Mouse (Mus musculus) liver, embryonic 11.5 days (tissue): ENCODE measurements at regions not wholly inside any gene's neighbourhood (a gene's known extent, or its start where the extent isn't known, plus 50 kb on each side); places are given as distances from the start of the nearest gene placed in this dataset.

ENCODE experiments used
- ATAC-seq: fragments of 200-750 bp; cut with Nextera tagmentation; replicated peaks from 2 replicates; pipeline ENCODE4 v1.8.0; 2017; ENCODE audit warnings: moderate number of reproducible peaks, mild to moderate bottlenecking, moderate TSS enrichment, moderate library complexity; ENCODE audit not compliant: low FRiP score
- DNase-seq: peaks from one replicate; pipeline ENCODE4 v3.0.0-alpha.2; 2017; ENCODE audit warnings: low spot score
- H3K27ac ChIP-seq: fragments of 300-500 bp; sonication (generic); 2 replicates; pipeline ENCODE4 v1.5.1; 2014; ENCODE audit warnings: mild to moderate bottlenecking, low read depth, low read length, control low read depth
- H3K27me3 ChIP-seq: fragments of 300-500 bp; sonication (generic); replicated peaks from 2 replicates; pipeline ENCODE4 v1.6.1; 2014; ENCODE audit warnings: low read length, mixed read lengths; ENCODE audit not compliant: control insufficient read depth, insufficient read depth
- H3K36me3 ChIP-seq: fragments of 300-500 bp; sonication (generic); 2 replicates; pipeline ENCODE4 v1.6.1; 2014; ENCODE audit warnings: mild to moderate bottlenecking, low read length, moderate library complexity, mixed read lengths; ENCODE audit not compliant: control insufficient read depth, insufficient read depth
- H3K4me1 ChIP-seq: fragments of 300-500 bp; sonication (generic); replicated peaks from 2 replicates; pipeline ENCODE4 v1.6.1; 2014; ENCODE audit warnings: low read length, mixed read lengths; ENCODE audit not compliant: control insufficient read depth, insufficient read depth
- H3K4me2 ChIP-seq: fragments of 300-500 bp; sonication (generic); 2 replicates; pipeline ENCODE4 v1.6.1; 2014; ENCODE audit warnings: mild to moderate bottlenecking, control low read depth, moderate library complexity
- H3K4me3 ChIP-seq: fragments of 300-500 bp; sonication (generic); 2 replicates; pipeline ENCODE4 v1.5.1; 2014; ENCODE audit warnings: low read depth, low read length, control low read depth
- H3K9ac ChIP-seq: fragments of 300-500 bp; sonication (generic); 2 replicates; pipeline ENCODE4 v1.6.1; 2014; ENCODE audit warnings: low read depth, low read length, control low read depth
- H3K9me3 ChIP-seq: fragments of 300-500 bp; sonication (generic); 2 replicates; pipeline ENCODE4 v1.6.1; 2016; ENCODE audit warnings: low read length, inconsistent platforms, mixed read lengths; ENCODE audit not compliant: control insufficient read depth
- WGBS: fragments of 180-500 bp; shearing (Covaris S2); extraction: QIAGEN DNeasy Blood & Tissue Kit; methylation state at CpG from one replicate; pipeline ENCODE4 v1.1.7; 2014; 5-methylcytosine and 5-hydroxymethylcytosine counted together

DNA sequence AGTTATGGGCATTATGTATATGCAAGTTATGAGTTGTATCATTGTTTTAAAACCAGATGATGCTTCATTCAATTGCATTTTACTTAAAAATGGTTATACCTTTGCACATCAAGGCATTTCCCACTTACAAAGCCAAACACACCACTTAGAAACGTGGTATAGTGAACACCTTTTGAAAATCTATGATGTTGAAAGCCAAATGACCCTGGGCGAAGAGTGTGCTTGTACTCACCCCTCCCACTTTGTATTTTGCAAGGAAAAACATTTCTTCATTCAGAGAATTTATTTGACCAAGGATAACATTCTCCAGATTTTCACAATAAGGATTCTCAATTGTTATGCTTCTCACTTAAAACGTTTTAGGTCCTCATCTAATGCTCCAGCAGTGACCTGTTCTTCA, 1693.5 kb upstream of the Gm7489 start:
- ATAC-seq (no peak), DNase-seq (no peak)
- H3K4me2 ChIP-seq = no peak overlapping the region
- no peaks in the 10 kb centered on the region for H3K27me3 ChIP-seq
- no peak overlapping the region for H3K9ac ChIP-seq
- no peaks in the 10 kb centered on the region for H3K36me3 ChIP-seq
- H3K27ac ChIP-seq = no peak overlapping the region
- H3K4me3 ChIP-seq = no peak overlapping the region
- 60% methylated on average over 3 of the region's 3 CpGs for WGBS
- H3K4me1 ChIP-seq = no peaks in the 10 kb centered on the region
- H3K9me3 ChIP-seq = no peaks in the 10 kb centered on the region

DNA sequence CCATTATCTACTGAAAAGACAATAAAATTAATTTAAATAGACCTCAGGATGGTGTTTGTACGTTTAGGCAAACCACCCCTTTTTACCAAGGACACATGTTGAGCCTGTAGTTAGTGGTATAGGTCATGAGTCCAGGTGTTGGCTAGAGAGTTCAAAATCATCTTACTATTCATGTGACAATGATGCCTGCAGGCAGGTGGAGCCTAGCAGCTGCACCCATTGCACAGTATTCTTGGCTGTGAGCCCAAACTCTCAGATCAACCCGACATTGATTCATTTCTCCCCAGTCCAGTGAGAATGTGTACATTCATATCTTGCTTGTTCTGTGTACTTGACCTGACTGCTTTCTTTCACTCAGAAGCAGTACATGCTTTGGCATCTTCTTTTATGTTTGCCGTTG, 1677.4 kb upstream of the Gm7489 start:
- no peaks in the 10 kb centered on the region for H3K36me3 ChIP-seq
- no peaks in the 10 kb centered on the region for H3K4me1 ChIP-seq
- DNase-seq (no peak), ATAC-seq (no peak)
- no peak overlapping the region for H3K9ac ChIP-seq
- H3K4me2 ChIP-seq = no peak overlapping the region
- WGBS = 72% methylated on average over 3 of the region's 3 CpGs
- H3K9me3 ChIP-seq = no peaks in the 10 kb centered on the region
- no peak overlapping the region for H3K27ac ChIP-seq
- H3K4me3 ChIP-seq = no peak overlapping the region
- H3K27me3 ChIP-seq = no peaks in the 10 kb centered on the region

DNA sequence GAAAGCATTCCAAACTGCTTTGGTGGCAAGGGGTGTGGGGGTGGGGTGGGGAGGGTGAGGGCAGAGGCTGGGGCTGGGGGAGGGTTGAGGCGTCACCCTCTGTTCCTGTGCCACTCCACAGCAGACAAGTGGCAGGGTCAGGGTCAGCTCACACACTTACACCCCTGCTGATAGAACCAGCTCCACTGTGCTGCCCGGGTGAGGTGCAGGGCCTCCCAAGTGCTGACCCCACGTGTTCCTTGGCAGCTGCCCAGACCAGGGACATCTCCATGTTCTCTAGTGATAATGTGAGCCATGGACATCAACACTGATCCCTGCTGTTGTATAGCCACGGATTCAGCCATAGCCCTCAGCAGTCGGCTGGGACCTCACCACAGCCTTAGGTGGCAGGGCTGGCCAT, 1652.3 kb upstream of the Gm7489 start:
- Histone ChIP-seq H3K9ac (no peak overlapping the region), H3K36me3 (no peaks in the 10 kb centered on the region), H3K4me2 (no peak overlapping the region), H3K4me1 (no peaks in the 10 kb centered on the region), H3K27ac (no peak overlapping the region), H3K9me3 (no peaks in the 10 kb centered on the region), H3K4me3 (no peak overlapping the region), H3K27me3 (no peaks in the 10 kb centered on the region)
- DNase-seq (no peak), ATAC-seq (no peak; the same call in 1 of the 2 replicates)
- 88% methylated on average over 5 of the region's 5 CpGs for WGBS

DNA sequence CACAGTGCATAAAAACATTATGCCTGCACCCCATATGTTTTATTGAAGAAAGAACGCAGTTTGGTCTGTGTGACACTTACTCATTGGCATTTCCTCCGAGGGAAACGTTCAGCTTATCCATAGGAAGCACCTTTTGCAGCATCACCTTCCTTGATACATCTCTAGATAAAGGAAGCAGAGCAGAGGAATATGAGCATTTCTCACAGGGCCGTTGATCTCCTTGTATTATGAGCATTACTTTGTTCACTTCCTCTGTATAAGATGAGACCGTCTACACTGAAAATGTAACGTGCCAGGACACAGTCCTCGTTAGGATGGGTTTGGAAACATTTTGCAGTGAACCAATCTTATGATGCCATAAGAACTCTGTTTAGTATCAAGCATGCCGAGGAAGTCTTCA, 1648.5 kb upstream of the Gm7489 start:
- Histone ChIP-seq H3K36me3 (no peaks in the 10 kb centered on the region), H3K9me3 (no peaks in the 10 kb centered on the region), H3K4me1 (no peaks in the 10 kb centered on the region), H3K4me2 (no peak overlapping the region), H3K27me3 (no peaks in the 10 kb centered on the region), H3K27ac (no peak overlapping the region), H3K9ac (no peak overlapping the region), H3K4me3 (no peak overlapping the region)
- DNase-seq (no peak), ATAC-seq (no peak)
- 30% methylated on average over 8 of the region's 8 CpGs for WGBS

DNA sequence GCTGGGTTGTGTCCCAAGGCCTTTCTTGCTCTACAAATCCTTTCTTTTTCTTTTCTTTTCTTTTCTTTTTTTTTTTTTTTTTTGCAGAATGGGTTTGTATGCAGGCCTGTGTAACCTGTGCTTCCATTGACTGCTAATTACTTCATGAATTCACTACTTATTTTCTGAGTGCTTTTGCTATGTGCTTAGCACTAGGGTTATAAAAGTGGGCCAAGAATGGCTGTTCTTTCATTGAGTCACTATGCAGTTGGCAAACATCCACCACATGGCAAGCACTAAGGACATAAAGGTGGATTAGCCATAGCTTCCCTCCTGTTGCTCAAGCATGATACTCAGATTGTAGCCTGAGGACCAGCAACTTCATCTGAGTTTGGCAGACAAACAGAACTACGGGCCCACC, 1641.8 kb upstream of the Gm7489 start:
- Histone ChIP-seq H3K27me3 (no peaks in the 10 kb centered on the region), H3K4me1 (no peaks in the 10 kb centered on the region), H3K27ac (no peak overlapping the region), H3K9me3 (no peaks in the 10 kb centered on the region), H3K9ac (no peak overlapping the region), H3K36me3 (no peaks in the 10 kb centered on the region), H3K4me3 (no peak overlapping the region), H3K4me2 (no peak overlapping the region)
- WGBS = 94% methylated on average over 1 of the region's 1 CpGs
- ATAC-seq = no peak
- DNase-seq = no peak
